Mouse (Mus musculus): ENCODE measurements around the gene Spcs3. TPM values are rescaled to one million over a fixed set of nuclear protein-coding genes. Genes with fewer than 3 reads are reported as not detected.

Gene Spcs3
- polyA plus RNA-seq (2014; fragmentation: Nextera tagmentation; extraction: Ambion mirVana) = 46.0 and 57.5 TPM in 2 replicates

GRCm38 (mm10) chr8:54529382-54530296, at the start of gene Spcs3, which contains the start of gene Asb5:
Gene Spcs3, minus strand, starts transcription at chr8:54529998.
Gene Asb5, plus strand, starts transcription at chr8:54529580.
- Histone ChIP-seq H3K27me3 (ENCODE audit: control insufficient read depth, insufficient read depth, low read length) (no peaks in the 10 kb centered on the region), H3K27ac (replicated peaks; ENCODE audit: low read depth, low read length) (peak within 1 kb of the TSS; percentile 84), H3K4me3 (replicated peaks; ENCODE audit: low read depth, low read length) (peak within 1 kb of the TSS; percentile 97), H3K9ac (replicated peaks; ENCODE audit: low read length) (peak within 1 kb of the TSS; percentile 71), H3K36me3 (ENCODE audit: control insufficient read depth, insufficient read depth, low read length) (peaks cover 3% of the 10 kb centered on the region; the same call in 1 of the 2 replicates), H3K9me3 (ENCODE audit: control insufficient read depth, low read length) (no peaks in the 10 kb centered on the region), H3K4me2 (ENCODE audit: low read length) (peak within 1 kb of the TSS; percentile 63), H3K4me1 (ENCODE audit: control insufficient read depth, insufficient read depth, low read length) (peaks cover 15% of the 10 kb centered on the region)
- under 1% methylated on average over 87 of the region's 89 CpGs for WGBS
- ATAC-seq (ENCODE audit: low FRiP score, low TSS enrichment) (peak; percentile 98), DNase-seq (peak; percentile 99)

DNA sequence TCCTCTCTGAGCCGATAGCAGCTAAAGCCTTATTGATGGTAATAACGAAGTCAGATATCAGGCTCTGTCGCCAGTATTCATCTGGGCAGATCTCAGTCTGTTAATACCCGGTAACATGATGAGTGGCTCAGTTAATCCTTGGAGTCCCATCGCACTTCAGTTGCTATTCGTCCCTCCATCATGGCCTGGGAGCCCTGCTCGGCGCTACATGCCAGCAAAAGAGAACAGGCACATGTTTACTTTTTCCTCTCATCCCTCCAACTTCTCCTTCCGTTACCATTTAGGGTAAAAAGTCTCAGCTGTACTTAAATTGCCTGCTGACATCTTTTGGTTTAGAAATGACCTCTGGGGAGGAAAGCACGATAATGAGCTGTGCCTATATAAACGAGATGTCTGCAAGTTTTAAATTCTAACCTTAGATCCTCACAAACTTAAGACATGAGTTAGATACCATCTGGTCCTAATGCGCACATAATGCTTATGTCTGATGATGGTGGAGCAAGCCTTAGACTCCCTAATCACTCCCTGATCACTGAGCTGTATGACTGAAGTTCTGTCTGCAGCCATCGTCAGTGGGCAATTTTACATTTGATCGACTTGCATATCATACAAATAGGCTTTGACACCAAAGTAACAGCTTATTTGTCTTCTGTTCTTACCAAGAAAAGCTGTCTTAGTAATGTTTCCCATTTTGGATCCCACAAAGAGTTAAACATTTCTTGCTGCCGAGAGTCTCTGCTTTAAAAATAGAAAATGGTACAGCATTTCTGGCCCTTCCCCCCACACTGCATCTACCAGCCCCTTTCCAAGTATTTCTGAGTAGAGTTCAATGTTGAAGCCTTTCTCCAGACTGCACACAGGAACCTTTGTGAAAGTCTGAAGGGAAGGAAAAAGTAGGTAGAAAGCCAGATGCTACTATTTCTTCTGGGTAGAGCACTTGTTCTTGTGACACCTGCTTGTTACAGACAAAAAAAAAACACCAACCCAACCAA, 41.1 kb upstream of the Spcs3 start:
- Histone ChIP-seq H3K27ac (replicated peaks; ENCODE audit: low read depth, low read length) (no peak overlapping the region), H3K36me3 (ENCODE audit: control insufficient read depth, insufficient read depth, low read length) (no peaks in the 10 kb centered on the region), H3K27me3 (ENCODE audit: control insufficient read depth, insufficient read depth, low read length) (no peaks in the 10 kb centered on the region), H3K4me2 (ENCODE audit: low read length) (no peak overlapping the region), H3K9ac (replicated peaks; ENCODE audit: low read length) (no peak overlapping the region), H3K9me3 (ENCODE audit: control insufficient read depth, low read length) (no peaks in the 10 kb centered on the region), H3K4me1 (ENCODE audit: control insufficient read depth, insufficient read depth, low read length) (no peaks in the 10 kb centered on the region), H3K4me3 (replicated peaks; ENCODE audit: low read depth, low read length) (no peak overlapping the region)
- DNase-seq = no peak
- WGBS = 64% methylated on average over 15 of the region's 15 CpGs
- no peak for ATAC-seq (ENCODE audit: low FRiP score, low TSS enrichment)

DNA sequence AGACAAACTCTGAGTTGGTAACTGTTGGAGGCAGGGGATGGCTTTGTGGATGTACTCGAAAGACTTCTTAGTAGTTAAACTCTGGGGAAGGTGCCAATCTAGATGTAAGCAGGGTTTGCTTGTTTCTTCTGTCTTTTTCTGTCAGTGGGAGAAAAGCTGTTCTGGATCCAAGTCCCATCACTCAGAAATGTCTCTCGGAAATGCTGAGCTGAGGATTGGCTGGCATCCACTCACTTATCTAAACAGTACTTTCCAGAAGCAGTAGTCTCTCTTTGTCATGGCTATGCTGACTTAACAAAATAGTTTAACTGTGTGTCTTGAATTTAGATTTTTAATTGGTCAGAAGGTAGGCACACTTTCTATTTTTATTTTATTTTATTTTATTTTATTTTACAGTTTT, 37.4 kb upstream of the Spcs3 start:
- Histone ChIP-seq H3K27me3 (ENCODE audit: control insufficient read depth, insufficient read depth, low read length) (no peaks in the 10 kb centered on the region), H3K4me2 (ENCODE audit: low read length) (no peak overlapping the region), H3K4me1 (ENCODE audit: control insufficient read depth, insufficient read depth, low read length) (no peaks in the 10 kb centered on the region), H3K36me3 (ENCODE audit: control insufficient read depth, insufficient read depth, low read length) (no peaks in the 10 kb centered on the region), H3K9ac (replicated peaks; ENCODE audit: low read length) (no peak overlapping the region), H3K27ac (replicated peaks; ENCODE audit: low read depth, low read length) (no peak overlapping the region), H3K4me3 (replicated peaks; ENCODE audit: low read depth, low read length) (no peak overlapping the region), H3K9me3 (ENCODE audit: control insufficient read depth, low read length) (no peaks in the 10 kb centered on the region)
- WGBS = 87% methylated on average over 2 of the region's 2 CpGs
- peak; percentile 9 for DNase-seq
- no peak for ATAC-seq (ENCODE audit: low FRiP score, low TSS enrichment)

DNA sequence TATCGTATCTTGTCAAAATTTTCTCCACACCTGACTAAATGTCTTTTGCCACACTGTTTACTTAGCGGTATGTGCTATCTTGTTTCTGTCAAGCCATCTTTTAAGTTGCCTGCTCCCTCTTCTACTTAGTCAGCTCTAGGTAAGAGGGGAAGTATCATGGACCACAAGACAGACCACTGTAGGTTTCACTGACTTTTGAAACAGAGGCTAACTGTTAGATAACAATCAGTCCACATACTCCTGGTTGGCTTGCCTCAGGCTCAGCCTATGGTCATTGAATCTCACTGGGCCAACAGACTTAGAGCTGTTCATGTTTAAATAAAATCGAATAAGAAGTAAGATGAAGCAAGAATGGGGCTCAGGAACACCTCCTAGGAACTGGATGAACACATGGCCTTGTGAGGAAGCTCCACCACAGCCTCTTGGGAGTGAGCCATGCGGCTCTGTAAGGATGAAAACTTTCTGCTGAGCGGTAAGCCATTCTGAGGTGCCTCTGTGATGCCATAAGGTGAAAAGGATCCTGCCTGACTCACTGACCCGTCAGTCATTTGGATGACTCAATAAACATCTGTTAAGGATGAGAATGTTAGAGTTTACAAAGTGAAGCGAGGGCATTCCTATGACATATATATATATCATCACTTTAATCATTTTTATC, 35.9 kb upstream of the Spcs3 start:
- no peak overlapping the region for H3K9ac ChIP-seq (replicated peaks; ENCODE audit: low read length)
- no peaks in the 10 kb centered on the region for H3K36me3 ChIP-seq (ENCODE audit: control insufficient read depth, insufficient read depth, low read length)
- no peak for ATAC-seq (ENCODE audit: low FRiP score, low TSS enrichment)
- DNase-seq = no peak
- no peaks in the 10 kb centered on the region for H3K27me3 ChIP-seq (ENCODE audit: control insufficient read depth, insufficient read depth, low read length)
- 91% methylated on average over 7 of the region's 7 CpGs for WGBS
- H3K9me3 ChIP-seq (ENCODE audit: control insufficient read depth, low read length) = no peaks in the 10 kb centered on the region
- no peak overlapping the region for H3K4me2 ChIP-seq (ENCODE audit: low read length)
- H3K4me1 ChIP-seq (ENCODE audit: control insufficient read depth, insufficient read depth, low read length) = no peaks in the 10 kb centered on the region
- H3K4me3 ChIP-seq (replicated peaks; ENCODE audit: low read depth, low read length) = no peak overlapping the region
- no peak overlapping the region for H3K27ac ChIP-seq (replicated peaks; ENCODE audit: low read depth, low read length)

- Histone ChIP-seq H3K4me3 (replicated peaks; ENCODE audit: low read depth, low read length) (no peak overlapping the region), H3K9me3 (ENCODE audit: control insufficient read depth, low read length) (no peaks in the 10 kb centered on the region), H3K27me3 (ENCODE audit: control insufficient read depth, insufficient read depth, low read length) (no peaks in the 10 kb centered on the region), H3K36me3 (ENCODE audit: control insufficient read depth, insufficient read depth, low read length) (no peaks in the 10 kb centered on the region), H3K4me2 (ENCODE audit: low read length) (no peak overlapping the region), H3K4me1 (ENCODE audit: control insufficient read depth, insufficient read depth, low read length) (no peaks in the 10 kb centered on the region), H3K27ac (replicated peaks; ENCODE audit: low read depth, low read length) (no peak overlapping the region), H3K9ac (replicated peaks; ENCODE audit: low read length) (no peak overlapping the region)
- WGBS = 96% methylated on average over 1 of the region's 1 CpGs
- ATAC-seq (ENCODE audit: low FRiP score, low TSS enrichment) = no peak
- DNase-seq = no peak
Observed at GRCm38 (mm10) chr8:54565181-54565580, 35.4 kb upstream of the Spcs3 start.

- 91% methylated on average over 4 of the region's 4 CpGs for WGBS
- H3K27me3 ChIP-seq (ENCODE audit: control insufficient read depth, insufficient read depth, low read length) = no peaks in the 10 kb centered on the region
- no peak overlapping the region for H3K4me2 ChIP-seq (ENCODE audit: low read length)
- H3K36me3 ChIP-seq (ENCODE audit: control insufficient read depth, insufficient read depth, low read length) = no peaks in the 10 kb centered on the region
- no peak for DNase-seq
- no peaks in the 10 kb centered on the region for H3K4me1 ChIP-seq (ENCODE audit: control insufficient read depth, insufficient read depth, low read length)
- no peaks in the 10 kb centered on the region for H3K9me3 ChIP-seq (ENCODE audit: control insufficient read depth, low read length)
- no peak overlapping the region for H3K9ac ChIP-seq (replicated peaks; ENCODE audit: low read length)
- no peak for ATAC-seq (ENCODE audit: low FRiP score, low TSS enrichment)
- H3K27ac ChIP-seq (replicated peaks; ENCODE audit: low read depth, low read length) = no peak overlapping the region
- no peak overlapping the region for H3K4me3 ChIP-seq (replicated peaks; ENCODE audit: low read depth, low read length)
Observed at GRCm38 (mm10) chr8:54562137-54562536, 32.3 kb upstream of the Spcs3 start.

- H3K9me3 ChIP-seq (ENCODE audit: control insufficient read depth, low read length) = no peaks in the 10 kb centered on the region
- no peak for ATAC-seq (ENCODE audit: low FRiP score, low TSS enrichment)
- WGBS = 84% methylated on average over 2 of the region's 2 CpGs
- H3K36me3 ChIP-seq (ENCODE audit: control insufficient read depth, insufficient read depth, low read length) = no peaks in the 10 kb centered on the region
- H3K4me3 ChIP-seq (replicated peaks; ENCODE audit: low read depth, low read length) = no peak overlapping the region
- H3K4me2 ChIP-seq (ENCODE audit: low read length) = no peak overlapping the region
- no peak for DNase-seq
- no peaks in the 10 kb centered on the region for H3K4me1 ChIP-seq (ENCODE audit: control insufficient read depth, insufficient read depth, low read length)
- no peak overlapping the region for H3K9ac ChIP-seq (replicated peaks; ENCODE audit: low read length)
- no peaks in the 10 kb centered on the region for H3K27me3 ChIP-seq (ENCODE audit: control insufficient read depth, insufficient read depth, low read length)
- H3K27ac ChIP-seq (replicated peaks; ENCODE audit: low read depth, low read length) = no peak overlapping the region
Observed at GRCm38 (mm10) chr8:54554921-54555320, 25.1 kb upstream of the Spcs3 start.

GRCm38 (mm10) chr8:54550026-54550574, 20.3 kb upstream of the Spcs3 start:
- Histone ChIP-seq H3K4me1 (ENCODE audit: control insufficient read depth, insufficient read depth, low read length) (no peaks in the 10 kb centered on the region), H3K36me3 (ENCODE audit: control insufficient read depth, insufficient read depth, low read length) (no peaks in the 10 kb centered on the region), H3K9me3 (ENCODE audit: control insufficient read depth, low read length) (no peaks in the 10 kb centered on the region), H3K4me3 (replicated peaks; ENCODE audit: low read depth, low read length) (no peak overlapping the region), H3K9ac (replicated peaks; ENCODE audit: low read length) (no peak overlapping the region), H3K27me3 (ENCODE audit: control insufficient read depth, insufficient read depth, low read length) (no peaks in the 10 kb centered on the region), H3K27ac (replicated peaks; ENCODE audit: low read depth, low read length) (no peak overlapping the region), H3K4me2 (ENCODE audit: low read length) (no peak overlapping the region)
- no peak for ATAC-seq (ENCODE audit: low FRiP score, low TSS enrichment)
- no peak for DNase-seq
- 95% methylated on average over 12 of the region's 12 CpGs for WGBS
